Mouse (Mus musculus) brain, embryonic 18.5 days (tissue): ENCODE results near the gene Arhgap5.
A peak's percentile ranks its signal among the peaks of the same experiment; 100 is the strongest.

Experiments
- DNase-seq: peaks from one replicate; pipeline ENCODE4 v3.0.0-alpha.2; 2012; ENCODE audit warnings: low read depth, low spot score

The Arhgap5 gene

GRCm38 (mm10) chr12:52503456-52504320 lies at the start of gene Arhgap5:
Gene Arhgap5 (plus strand): TSS chr12:52503972.
- peak; percentile 97 for DNase-seq

GRCm38 (mm10) chr12:52464593-52464992 lies 39.2 kb upstream of the Arhgap5 start:
- no peak for DNase-seq

- no peak for DNase-seq
Measured at GRCm38 (mm10) chr12:52471621-52472020, 32.2 kb upstream of the Arhgap5 start.

GRCm38 (mm10) chr12:52473988-52474968 lies 29.5 kb upstream of the Arhgap5 start:
- DNase-seq, result no peak

GRCm38 (mm10) chr12:52476036-52476435 lies 27.7 kb upstream of the Arhgap5 start:
- no peak for DNase-seq

GRCm38 (mm10) chr12:52478611-52479010 lies 25.2 kb upstream of the Arhgap5 start:
- DNase-seq, result no peak

GRCm38 (mm10) chr12:52479323-52479722 lies 24.4 kb upstream of the Arhgap5 start:
- DNase-seq, result no peak

GRCm38 (mm10) chr12:52480851-52481250 lies 22.9 kb upstream of the Arhgap5 start:
- no peak for DNase-seq

- no peak for DNase-seq
Measured at GRCm38 (mm10) chr12:52481969-52482550, 21.7 kb upstream of the Arhgap5 start.

GRCm38 (mm10) chr12:52483219-52483618 lies 20.6 kb upstream of the Arhgap5 start:
- DNase-seq, result no peak

GRCm38 (mm10) chr12:52488266-52488975 lies 15.4 kb upstream of the Arhgap5 start:
- no peak for DNase-seq

GRCm38 (mm10) chr12:52493281-52493681 lies 10.5 kb upstream of the Arhgap5 start:
- no peak for DNase-seq

- no peak for DNase-seq
Measured at GRCm38 (mm10) chr12:52497209-52497608, 6.6 kb upstream of the Arhgap5 start.

- DNase-seq, result no peak
Measured at GRCm38 (mm10) chr12:52500915-52501833, 2.6 kb upstream of the Arhgap5 start.

GRCm38 (mm10) chr12:52502161-52502560 lies 1.6 kb upstream of the Arhgap5 start:
- no peak for DNase-seq

- no peak for DNase-seq
Measured at GRCm38 (mm10) chr12:52503131-52503455, 679 bp upstream of the Arhgap5 start.

GRCm38 (mm10) chr12:52504331-52505181 lies 784 bp downstream of the Arhgap5 start:
- DNase-seq, result peak; percentile 10

- no peak for DNase-seq
Measured at GRCm38 (mm10) chr12:52524699-52525098, 20.9 kb downstream of the Arhgap5 start.

- no peak for DNase-seq
Measured at GRCm38 (mm10) chr12:52525486-52525885, 21.7 kb downstream of the Arhgap5 start.
